Mouse (Mus musculus) frontal cortex, postnatal 14 days (tissue): Measurements from ENCODE around the gene Nrd1.

Source experiments
- DNase-seq, 2 experiments: peaks; one replicate each; pipeline ENCODE4 v3.0.0; 2022; ENCODE audit warnings: low spot score in 2 of 2

The Nrd1 gene

GRCm38 (mm10) chr4:109026543-109026942, 26.1 kb downstream of the Nrd1 start:
- no peak for DNase-seq

GRCm38 (mm10) chr4:109029857-109030256, 29.4 kb downstream of the Nrd1 start:
- DNase-seq = no peak

GRCm38 (mm10) chr4:109030266-109030665, 29.8 kb downstream of the Nrd1 start:
- no peak for DNase-seq

- DNase-seq = no peak
These were observed 35.9 kb downstream of the Nrd1 start for GRCm38 (mm10) chr4:109036327-109036726.

GRCm38 (mm10) chr4:109042739-109043138, 42.3 kb downstream of the Nrd1 start:
- DNase-seq = no peak

GRCm38 (mm10) chr4:109043294-109043693, 42.8 kb downstream of the Nrd1 start:
- DNase-seq = no peak

GRCm38 (mm10) chr4:109043756-109044155, 43.3 kb downstream of the Nrd1 start:
- no peak for DNase-seq

- DNase-seq = no peak
These were observed 47.8 kb downstream of the Nrd1 start for GRCm38 (mm10) chr4:109048258-109048657.

GRCm38 (mm10) chr4:109052282-109052681, 51.8 kb downstream of the Nrd1 start:
- DNase-seq = no peak

GRCm38 (mm10) chr4:109054003-109054402, 53.5 kb downstream of the Nrd1 start:
- DNase-seq = no peak

- no peak for DNase-seq
These were observed 55.9 kb downstream of the Nrd1 start for GRCm38 (mm10) chr4:109056351-109056750.

- no peak for DNase-seq
These were observed 57.2 kb downstream of the Nrd1 start for GRCm38 (mm10) chr4:109057640-109058039.

- DNase-seq = no peak
These were observed 58.9 kb downstream of the Nrd1 start for GRCm38 (mm10) chr4:109059255-109059821.

- no peak for DNase-seq
These were observed 64.5 kb downstream of the Nrd1 start for GRCm38 (mm10) chr4:109064941-109065340.

GRCm38 (mm10) chr4:109065714-109066113, 65.3 kb downstream of the Nrd1 start:
- no peak for DNase-seq

- no peak for DNase-seq
These were observed 72.4 kb downstream of the Nrd1 start for GRCm38 (mm10) chr4:109072891-109073290.

GRCm38 (mm10) chr4:109073296-109073695, 72.8 kb downstream of the Nrd1 start:
- DNase-seq = no peak

GRCm38 (mm10) chr4:109078941-109079340, 78.5 kb downstream of the Nrd1 start:
- DNase-seq = no peak

GRCm38 (mm10) chr4:109079676-109080075, 79.2 kb downstream of the Nrd1 start:
- no peak for DNase-seq

- DNase-seq = no peak
These were observed 79.7 kb downstream of the Nrd1 start for GRCm38 (mm10) chr4:109080118-109080517.

GRCm38 (mm10) chr4:109089171-109089570, 88.7 kb downstream of the Nrd1 start:
- DNase-seq = no peak

GRCm38 (mm10) chr4:109089999-109090398, 89.5 kb downstream of the Nrd1 start:
- no peak for DNase-seq

- DNase-seq = no peak
These were observed 90.9 kb downstream of the Nrd1 start for GRCm38 (mm10) chr4:109091241-109091777.

GRCm38 (mm10) chr4:109092344-109092743, 91.9 kb downstream of the Nrd1 start:
- no peak for DNase-seq
